Mouse (Mus musculus): ENCODE results near the gene Cit. TPM values are rescaled to one million over a fixed set of nuclear protein-coding genes. Genes with fewer than 3 reads are reported as not detected.
"Not testable (repeated sequence)": the region's sequence is repeated elsewhere in the genome, so short reads cannot be mapped to it uniquely, and the experiment has no call there.

Gene Cit
- polyA plus RNA-seq, 1 experiment = 47.3 TPM

GRCm38 (mm10) chr5:115821910-115822309, 23.2 kb upstream of the Cit start:
- Histone ChIP-seq H3K4me3 (replicated peaks; ENCODE audit: insufficient read depth, low read depth, low read length) (no peak overlapping the region), H3K27ac (ENCODE audit: insufficient read depth, low read length) (no peak overlapping the region), H3K27me3 (ENCODE audit: control insufficient read depth, insufficient read depth, low read length) (no peaks in the 10 kb centered on the region), H3K4me1 (ENCODE audit: control insufficient read depth, insufficient read depth, low read length) (no peaks in the 10 kb centered on the region)
- 84% methylated on average over 7 of the region's 7 CpGs for WGBS
- no peak for TF ChIP-seq POLR2A (IDR thresholded peaks at IDR 0.05; ENCODE audit: borderline replicate concordance, insufficient read depth, low read length)
- no peak for TF ChIP-seq CTCF (IDR thresholded peaks at IDR 0.05; ENCODE audit: borderline replicate concordance, insufficient read depth, low read depth, low read length)
- DNase-seq = no peak

- Histone ChIP-seq H3K4me1 (ENCODE audit: control insufficient read depth, insufficient read depth, low read length) (no peaks in the 10 kb centered on the region), H3K4me3 (replicated peaks; ENCODE audit: insufficient read depth, low read depth, low read length) (no peak overlapping the region), H3K27me3 (ENCODE audit: control insufficient read depth, insufficient read depth, low read length) (no peaks in the 10 kb centered on the region; the same call in 1 of the 2 replicates), H3K27ac (ENCODE audit: insufficient read depth, low read length) (no peak overlapping the region)
- TF ChIP-seq POLR2A (IDR thresholded peaks at IDR 0.05; ENCODE audit: borderline replicate concordance, insufficient read depth, low read length) (no peak), CTCF (IDR thresholded peaks at IDR 0.05; ENCODE audit: borderline replicate concordance, insufficient read depth, low read depth, low read length) (no peak)
- DNase-seq = no peak
- WGBS = 98% methylated on average over 2 of the region's 2 CpGs
Measured at GRCm38 (mm10) chr5:115832754-115833153, 12.3 kb upstream of the Cit start.

DNA sequence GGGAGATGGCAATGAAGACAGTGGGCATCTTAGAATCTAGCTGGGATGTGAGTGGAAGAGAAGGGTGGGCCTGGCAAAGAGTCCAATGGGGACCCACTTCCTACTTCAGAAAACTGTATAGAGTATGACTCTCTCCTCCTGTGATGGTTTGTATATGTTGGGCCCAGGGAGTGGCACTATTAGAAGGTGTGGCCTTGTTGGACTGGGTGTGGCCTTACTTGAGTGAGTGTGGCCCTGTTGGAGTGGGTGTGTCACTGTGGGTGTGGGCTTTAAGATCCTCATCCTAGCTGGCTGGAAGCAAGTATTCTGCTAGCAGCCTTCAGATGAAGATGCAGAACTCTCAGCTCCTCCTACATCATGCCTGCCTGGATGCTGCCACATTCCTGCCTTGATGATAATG, 11.3 kb upstream of the Cit start:
- H3K4me1 ChIP-seq (ENCODE audit: control insufficient read depth, insufficient read depth, low read length); H3K27ac ChIP-seq (ENCODE audit: insufficient read depth, low read length): not testable (repeated sequence)

DNA sequence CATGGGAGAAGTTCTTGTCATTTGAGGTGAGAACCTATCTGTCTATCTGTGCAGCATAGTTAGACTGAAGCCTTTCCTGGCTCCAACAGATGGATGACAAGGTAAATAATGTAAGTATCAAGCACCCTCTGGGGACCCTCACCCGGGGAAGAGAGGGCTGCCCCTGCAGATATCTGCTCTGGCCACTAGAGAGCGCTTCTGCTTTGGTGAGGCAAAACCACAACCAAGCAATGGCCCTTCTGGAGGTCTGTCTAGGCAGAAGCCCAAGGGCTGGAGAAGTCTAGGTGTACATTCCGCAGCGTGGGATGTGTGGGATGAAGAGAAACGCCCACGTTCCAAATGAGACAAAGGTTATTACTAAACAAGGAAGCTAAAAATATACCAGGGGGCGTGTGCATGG, 9.8 kb upstream of the Cit start:
- Histone ChIP-seq H3K27ac (ENCODE audit: insufficient read depth, low read length) (no peak overlapping the region), H3K4me1 (ENCODE audit: control insufficient read depth, insufficient read depth, low read length) (no peaks in the 10 kb centered on the region), H3K4me3 (replicated peaks; ENCODE audit: insufficient read depth, low read depth, low read length) (no peak overlapping the region), H3K27me3 (ENCODE audit: control insufficient read depth, insufficient read depth, low read length) (no peaks in the 10 kb centered on the region; the same call in 1 of the 2 replicates)
- no peak for DNase-seq
- 58% methylated on average over 7 of the region's 7 CpGs for WGBS
- TF ChIP-seq CTCF (IDR thresholded peaks at IDR 0.05; ENCODE audit: borderline replicate concordance, insufficient read depth, low read depth, low read length) = peak; percentile 6; the same call in 1 of the 2 replicates
- no peak for TF ChIP-seq POLR2A (IDR thresholded peaks at IDR 0.05; ENCODE audit: borderline replicate concordance, insufficient read depth, low read length)

More for the DNA sequence above, 11.3 kb upstream of the Cit start:
- H3K27me3 ChIP-seq (ENCODE audit: control insufficient read depth, insufficient read depth, low read length); DNase-seq; H3K4me3 ChIP-seq (replicated peaks; ENCODE audit: insufficient read depth, low read depth, low read length): not testable (repeated sequence)

GRCm38 (mm10) chr5:115838059-115838458, 7.0 kb upstream of the Cit start:
- DNase-seq = no peak
- Histone ChIP-seq H3K4me3 (replicated peaks; ENCODE audit: insufficient read depth, low read depth, low read length) (no peak overlapping the region), H3K27ac (ENCODE audit: insufficient read depth, low read length) (no peak overlapping the region), H3K4me1 (ENCODE audit: control insufficient read depth, insufficient read depth, low read length) (no peaks in the 10 kb centered on the region), H3K27me3 (ENCODE audit: control insufficient read depth, insufficient read depth, low read length) (no peaks in the 10 kb centered on the region; the same call in 1 of the 2 replicates)
- WGBS = 32% methylated on average over 6 of the region's 6 CpGs
- TF ChIP-seq CTCF (IDR thresholded peaks at IDR 0.05; ENCODE audit: borderline replicate concordance, insufficient read depth, low read depth, low read length) = no peak

GRCm38 (mm10) chr5:115840453-115840852, 4.6 kb upstream of the Cit start:
- no peak for DNase-seq
- Histone ChIP-seq H3K4me3 (replicated peaks; ENCODE audit: insufficient read depth, low read depth, low read length) (no peak overlapping the region), H3K27ac (ENCODE audit: insufficient read depth, low read length) (no peak overlapping the region), H3K27me3 (ENCODE audit: control insufficient read depth, insufficient read depth, low read length) (no peaks in the 10 kb centered on the region), H3K4me1 (ENCODE audit: control insufficient read depth, insufficient read depth, low read length) (no peaks in the 10 kb centered on the region)
- TF ChIP-seq POLR2A (IDR thresholded peaks at IDR 0.05; ENCODE audit: borderline replicate concordance, insufficient read depth, low read length) (no peak), CTCF (IDR thresholded peaks at IDR 0.05; ENCODE audit: borderline replicate concordance, insufficient read depth, low read depth, low read length) (no peak)
- 83% methylated on average over 5 of the region's 5 CpGs for WGBS

DNA sequence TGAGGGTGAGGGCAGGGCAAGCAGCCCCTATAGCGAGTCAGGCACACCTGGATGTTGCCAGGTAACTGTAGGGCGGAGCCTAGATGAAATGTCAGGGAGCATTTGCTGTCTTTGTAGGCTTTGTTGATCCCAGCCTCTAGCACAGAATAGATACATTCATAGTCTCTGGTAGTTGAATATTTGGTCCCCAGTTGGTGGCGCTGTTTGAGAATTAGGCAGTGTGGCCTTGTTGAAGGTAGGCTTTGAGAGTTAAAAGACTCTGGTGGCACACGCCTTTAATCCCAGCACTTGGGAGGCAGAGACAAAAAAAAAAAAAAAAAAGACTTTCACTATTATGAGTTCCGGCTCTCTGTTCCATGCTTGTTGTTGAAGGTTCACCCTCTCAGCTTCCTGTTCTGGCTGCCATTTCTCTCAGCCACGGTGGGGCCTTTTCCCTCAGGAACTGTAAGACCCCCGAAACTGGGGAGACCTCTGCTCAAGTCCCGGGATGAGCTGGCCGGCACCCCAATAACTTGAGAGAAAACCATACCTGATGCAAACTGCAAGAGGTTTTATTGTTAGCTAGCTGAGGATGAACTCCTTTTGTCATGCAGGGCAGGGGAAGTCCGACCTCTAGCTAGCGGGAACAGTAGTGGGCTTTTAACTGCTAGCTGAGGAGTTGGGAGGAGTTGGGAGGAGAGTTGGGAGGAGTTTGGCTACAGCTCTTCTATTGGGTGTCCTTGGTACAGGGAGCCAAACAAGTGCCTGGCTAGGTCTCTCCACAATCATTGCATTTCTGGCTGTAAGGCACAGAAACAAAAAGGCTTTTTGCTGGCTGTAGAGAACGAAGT, 3.9 kb upstream of the Cit start:
- Histone ChIP-seq H3K27ac (ENCODE audit: insufficient read depth, low read length) (no peak overlapping the region), H3K4me1 (ENCODE audit: control insufficient read depth, insufficient read depth, low read length) (no peaks in the 10 kb centered on the region), H3K4me3 (replicated peaks; ENCODE audit: insufficient read depth, low read depth, low read length) (no peak overlapping the region), H3K27me3 (ENCODE audit: control insufficient read depth, insufficient read depth, low read length) (no peaks in the 10 kb centered on the region)
- 69% methylated on average over 12 of the region's 12 CpGs for WGBS
- no peak for DNase-seq
- TF ChIP-seq CTCF (IDR thresholded peaks at IDR 0.05; ENCODE audit: borderline replicate concordance, insufficient read depth, low read depth, low read length) (no peak), POLR2A (IDR thresholded peaks at IDR 0.05; ENCODE audit: borderline replicate concordance, insufficient read depth, low read length) (no peak)

GRCm38 (mm10) chr5:115844368-115844765, 711 bp upstream of the Cit start:
- H3K27me3 ChIP-seq (ENCODE audit: control insufficient read depth, insufficient read depth, low read length) = no peaks in the 10 kb centered on the region
- peak overlapping the region; percentile 54 for H3K4me3 ChIP-seq (replicated peaks; ENCODE audit: insufficient read depth, low read depth, low read length)
- no peaks in the 10 kb centered on the region for H3K4me1 ChIP-seq (ENCODE audit: control insufficient read depth, insufficient read depth, low read length)
- WGBS = 3% methylated on average over 12 of the region's 12 CpGs
- TF ChIP-seq CTCF (IDR thresholded peaks at IDR 0.05; ENCODE audit: borderline replicate concordance, insufficient read depth, low read depth, low read length) (no peak), POLR2A (IDR thresholded peaks at IDR 0.05; ENCODE audit: borderline replicate concordance, insufficient read depth, low read length) (no peak)
- H3K27ac ChIP-seq (ENCODE audit: insufficient read depth, low read length) = no peak overlapping the region
- DNase-seq = no peak
